Mouse (Mus musculus) bone marrow macrophage, adult 2 months (primary cell): ENCODE measurements around the gene Dnajc11.

Experiments used
- CTCF ChIP-seq: IDR thresholded peaks from 2 replicates; pipeline ENCODE4 v1.5.1; 2012; ENCODE audit warnings: low read depth, mild to moderate bottlenecking, low read length, moderate library complexity
- POLR2A ChIP-seq: IDR thresholded peaks from 2 replicates; pipeline ENCODE4 v1.6.1; 2012; ENCODE audit warnings: mild to moderate bottlenecking, low read depth, low read length, borderline replicate concordance

- TF ChIP-seq CTCF = no peak
- TF ChIP-seq POLR2A = no peak
These were observed 75.9 kb downstream of the Dnajc11 start for GRCm38 (mm10) chr4:152009076-152010051.
